Mouse (Mus musculus) CD4-positive, CD25-positive, alpha-beta regulatory T cell, adult 4 months (primary cell): ENCODE results near the gene Cox7a2l. TPM values are rescaled to one million over a fixed set of nuclear protein-coding genes. Genes with fewer than 3 reads are reported as not detected.

Experiments used
- ATAC-seq: one replicate; pipeline ENCODE4 v1.8.0; 2017
- polyA plus RNA-seq, 2 experiments: library from polyadenylated mRNA; unstranded; fragments of 100-300 nt; shearing (Covaris generic); gene quantifications; one replicate each; pipeline ENCODE4 v1.2.1; 2017

Cox7a2l gene
- 100 to 1,000 TPM; 545 to 584 TPM for polyA plus RNA-seq

- no peak for ATAC-seq
Observed at GRCm38 (mm10) chr17:83517280-83518015, at the start of gene Cox7a2l. TSS of gene Cox7a2l (minus strand) at chr17:83517330.

GRCm38 (mm10) chr17:83565506-83565905, 48.4 kb upstream of the Cox7a2l start:
- no peak for ATAC-seq

GRCm38 (mm10) chr17:83564119-83564820, 47.1 kb upstream of the Cox7a2l start:
- no peak for ATAC-seq

- peak; percentile 71 for ATAC-seq
Observed at GRCm38 (mm10) chr17:83563703-83564111, 46.6 kb upstream of the Cox7a2l start.

GRCm38 (mm10) chr17:83562153-83563010, 45.3 kb upstream of the Cox7a2l start:
- no peak for ATAC-seq

- no peak for ATAC-seq
Observed at GRCm38 (mm10) chr17:83559081-83559480, 42.0 kb upstream of the Cox7a2l start.

GRCm38 (mm10) chr17:83555836-83556235, 38.7 kb upstream of the Cox7a2l start:
- ATAC-seq, result no peak

GRCm38 (mm10) chr17:83554997-83555396, 37.9 kb upstream of the Cox7a2l start:
- ATAC-seq, result no peak

- ATAC-seq, result peak; percentile 73
Observed at GRCm38 (mm10) chr17:83548501-83549233, 31.5 kb upstream of the Cox7a2l start.

GRCm38 (mm10) chr17:83547145-83547544, 30.0 kb upstream of the Cox7a2l start:
- ATAC-seq, result no peak

- ATAC-seq, result peak; percentile 55
Observed at GRCm38 (mm10) chr17:83545756-83546742, 28.9 kb upstream of the Cox7a2l start.

- ATAC-seq, result no peak
Observed at GRCm38 (mm10) chr17:83545259-83545658, 28.1 kb upstream of the Cox7a2l start.

GRCm38 (mm10) chr17:83542424-83542823, 25.3 kb upstream of the Cox7a2l start:
- ATAC-seq, result no peak

GRCm38 (mm10) chr17:83539262-83540037, 22.3 kb upstream of the Cox7a2l start:
- ATAC-seq, result no peak

- ATAC-seq, result no peak
Observed at GRCm38 (mm10) chr17:83538694-83539093, 21.6 kb upstream of the Cox7a2l start.

- ATAC-seq, result no peak
Observed at GRCm38 (mm10) chr17:83538141-83538540, 21.0 kb upstream of the Cox7a2l start.

GRCm38 (mm10) chr17:83533150-83533549, 16.0 kb upstream of the Cox7a2l start:
- no peak for ATAC-seq

- ATAC-seq, result peak; percentile 24
Observed at GRCm38 (mm10) chr17:83527651-83528381, 10.7 kb upstream of the Cox7a2l start.
